Mouse (Mus musculus): ENCODE results near the gene Spg20.
A peak's percentile ranks its signal among the peaks of the same experiment; 100 is the strongest.

Spg20 gene

GRCm38 (mm10) chr3:55147156-55147555 lies 35.2 kb downstream of the Spg20 start:
- no peak for DNase-seq (ENCODE audit: low read depth, low spot score)

GRCm38 (mm10) chr3:55148091-55148490 lies 36.2 kb downstream of the Spg20 start:
- DNase-seq (ENCODE audit: low read depth, low spot score): no peak

- DNase-seq (ENCODE audit: low read depth, low spot score): peak; percentile 35
Measured at GRCm38 (mm10) chr3:55151656-55152433, 39.9 kb downstream of the Spg20 start.

- peak; percentile 21 for DNase-seq (ENCODE audit: low read depth, low spot score)
Measured at GRCm38 (mm10) chr3:55152673-55153334, 40.9 kb downstream of the Spg20 start.

GRCm38 (mm10) chr3:55154163-55154562 lies 42.3 kb downstream of the Spg20 start:
- DNase-seq (ENCODE audit: low read depth, low spot score): no peak

- no peak for DNase-seq (ENCODE audit: low read depth, low spot score)
Measured at GRCm38 (mm10) chr3:55157413-55157812, 45.5 kb downstream of the Spg20 start.

GRCm38 (mm10) chr3:55161144-55161543 lies 49.2 kb downstream of the Spg20 start:
- no peak for DNase-seq (ENCODE audit: low read depth, low spot score)

- no peak for DNase-seq (ENCODE audit: low read depth, low spot score)
Measured at GRCm38 (mm10) chr3:55163510-55163909, 51.6 kb downstream of the Spg20 start.

GRCm38 (mm10) chr3:55172478-55172877 lies 60.6 kb downstream of the Spg20 start:
- DNase-seq (ENCODE audit: low read depth, low spot score): no peak

- no peak for DNase-seq (ENCODE audit: low read depth, low spot score)
Measured at GRCm38 (mm10) chr3:55177271-55177670, 65.4 kb downstream of the Spg20 start.

GRCm38 (mm10) chr3:55181766-55182165 lies 69.9 kb downstream of the Spg20 start, which contains the start of gene Sohlh2:
Gene Sohlh2, plus strand, starts transcription at chr3:55182028.
- no peak for DNase-seq (ENCODE audit: low read depth, low spot score)
